Mouse (Mus musculus) midbrain, embryonic 14.5 days (tissue): ENCODE data around the gene Exosc10. TPM values are rescaled to one million over a fixed set of nuclear protein-coding genes. Genes with fewer than 3 reads are reported as not detected.
A peak's percentile ranks its signal among the peaks of the same experiment; 100 is the strongest.

Source experiments
- ATAC-seq: fragments of 200-750 bp; cut with Nextera tagmentation; 2 replicates; pipeline ENCODE4 v1.8.0; 2017; ENCODE audit warnings: moderate number of reproducible peaks, moderate library complexity; ENCODE audit not compliant: low FRiP score, low TSS enrichment
- DNase-seq: peaks from one replicate; pipeline ENCODE4 v3.0.0-alpha.2; 2015
- H3K27ac ChIP-seq: fragments of 300-500 bp; sonication (generic); replicated peaks from 2 replicates; pipeline ENCODE4 v1.5.1; 2014; ENCODE audit warnings: mild to moderate bottlenecking, low read depth, low read length, moderate library complexity
- H3K27me3 ChIP-seq: fragments of 300-500 bp; sonication (generic); 2 replicates; pipeline ENCODE4 v1.6.1; 2014; ENCODE audit warnings: low read length, control low read depth, mixed read lengths; ENCODE audit not compliant: control insufficient read depth, insufficient read depth
- H3K36me3 ChIP-seq: fragments of 300-500 bp; sonication (generic); 2 replicates; pipeline ENCODE4 v1.6.1; 2014; ENCODE audit warnings: low read length, control low read depth; ENCODE audit not compliant: control insufficient read depth, insufficient read depth
- H3K4me1 ChIP-seq: fragments of 300-500 bp; sonication (generic); 2 replicates; pipeline ENCODE4 v1.6.1; 2014; ENCODE audit warnings: mild to moderate bottlenecking, antibody characterized with exemption, low read length, control low read depth; ENCODE audit not compliant: control insufficient read depth, insufficient read depth
- H3K4me2 ChIP-seq: fragments of 300-500 bp; sonication (generic); 2 replicates; pipeline ENCODE4 v1.6.1; 2014; ENCODE audit warnings: mild to moderate bottlenecking, low read length, moderate library complexity
- H3K4me3 ChIP-seq: fragments of 300-500 bp; sonication (generic); replicated peaks from 2 replicates; pipeline ENCODE4 v1.5.1; 2014; ENCODE audit warnings: low read depth, low read length
- H3K9ac ChIP-seq: fragments of 300-500 bp; sonication (generic); replicated peaks from 2 replicates; pipeline ENCODE4 v1.6.1; 2014; ENCODE audit warnings: mild to moderate bottlenecking, low read length, moderate library complexity
- H3K9me3 ChIP-seq: fragments of 300-500 bp; sonication (generic); 2 replicates; pipeline ENCODE4 v1.6.1; 2016; ENCODE audit warnings: low read length, control low read depth, mixed read lengths; ENCODE audit not compliant: control insufficient read depth
- WGBS: fragments of 180-500 bp; shearing (Covaris S2); extraction: QIAGEN DNeasy Blood & Tissue Kit; methylation state at CpG from one replicate; pipeline ENCODE4 v1.1.7; 2014; 5-methylcytosine and 5-hydroxymethylcytosine counted together
- polyA plus RNA-seq: library from polyadenylated mRNA; unstranded; fragments of >200 nt; fragmentation: Nextera tagmentation; extraction: Ambion mirVana; gene quantifications from 2 replicates; pipeline ENCODE4 v1.2.1, GENCODE M21; 2014

Exosc10 gene
- polyA plus RNA-seq, 1 experiment from 2014 or later: 93.2 TPM

DNA sequence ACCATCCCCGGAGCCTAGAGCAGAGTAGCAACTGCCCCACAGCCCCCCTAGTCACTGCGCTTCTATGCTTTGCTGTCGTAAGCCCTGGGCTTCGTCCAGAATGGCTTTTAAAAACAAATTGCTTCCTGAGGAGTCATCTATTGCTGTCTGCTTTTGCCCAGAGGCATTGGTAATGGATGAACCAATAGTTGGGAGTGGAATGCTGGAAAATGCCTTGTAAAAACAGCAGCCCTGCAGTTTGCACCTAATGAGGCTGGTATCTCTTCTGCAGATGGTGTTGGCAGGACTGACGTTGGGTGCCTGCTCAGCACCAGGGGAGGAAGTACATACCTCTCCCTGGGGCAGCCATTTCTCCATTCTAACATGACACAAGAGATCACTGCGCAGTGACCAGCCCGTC, 34.7 kb upstream of the Exosc10 start:
- WGBS: 91% methylated on average over 7 of the region's 7 CpGs
- H3K9me3 ChIP-seq: no peaks in the 10 kb centered on the region
- H3K27ac ChIP-seq: no peak overlapping the region
- no peak overlapping the region for H3K9ac ChIP-seq
- DNase-seq (no peak), ATAC-seq (no peak)
- H3K36me3 ChIP-seq: peaks cover 92% of the 10 kb centered on the region
- no peaks in the 10 kb centered on the region for H3K27me3 ChIP-seq
- peaks cover 3% of the 10 kb centered on the region; the same call in 1 of the 2 replicates for H3K4me1 ChIP-seq
- no peak overlapping the region for H3K4me3 ChIP-seq
- no peak overlapping the region for H3K4me2 ChIP-seq

DNA sequence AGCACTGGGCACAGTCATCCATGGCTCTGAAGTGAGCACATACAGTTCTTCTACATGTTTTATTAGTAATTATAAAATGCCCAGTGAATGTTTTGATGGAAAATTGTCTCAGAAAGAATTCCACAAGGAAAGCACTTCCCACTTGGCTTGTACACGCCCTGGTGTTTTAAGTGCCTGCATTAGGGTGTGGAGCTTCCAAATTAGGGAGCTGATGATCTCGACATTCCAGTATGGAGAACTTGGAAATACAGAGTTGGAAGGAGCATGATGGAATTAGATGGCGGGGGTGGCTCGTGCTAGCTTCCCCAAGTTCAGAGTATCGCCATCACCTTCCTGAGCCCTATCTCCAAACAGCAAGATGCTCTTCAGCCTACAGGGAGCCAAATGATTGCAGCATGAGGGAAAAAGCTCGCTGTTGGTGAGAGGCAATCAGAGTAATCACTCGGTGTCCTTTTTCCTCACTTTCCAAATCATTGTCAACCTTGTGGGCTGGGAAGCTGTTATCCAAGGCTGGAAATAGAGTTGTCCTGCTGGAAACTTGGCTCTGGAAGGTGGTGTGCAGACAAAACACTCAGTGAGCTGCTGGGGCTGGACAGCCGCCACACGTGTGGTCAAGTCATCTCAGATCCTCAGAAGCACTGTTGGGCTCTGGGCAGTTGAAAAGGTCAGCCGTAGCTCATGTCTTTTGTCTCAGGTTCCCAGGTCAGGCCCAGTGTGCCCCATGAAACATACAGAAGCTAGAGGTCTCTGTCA, 30.9 kb upstream of the Exosc10 start:
- no peak overlapping the region for H3K9ac ChIP-seq
- no peaks in the 10 kb centered on the region for H3K27me3 ChIP-seq
- no peaks in the 10 kb centered on the region for H3K4me1 ChIP-seq
- H3K4me3 ChIP-seq: no peak overlapping the region
- H3K9me3 ChIP-seq: no peaks in the 10 kb centered on the region
- H3K36me3 ChIP-seq: peaks cover 94% of the 10 kb centered on the region
- WGBS: 94% methylated on average over 10 of the region's 10 CpGs
- DNase-seq (no peak), ATAC-seq (no peak)
- H3K4me2 ChIP-seq: no peak overlapping the region
- no peak overlapping the region for H3K27ac ChIP-seq

DNA sequence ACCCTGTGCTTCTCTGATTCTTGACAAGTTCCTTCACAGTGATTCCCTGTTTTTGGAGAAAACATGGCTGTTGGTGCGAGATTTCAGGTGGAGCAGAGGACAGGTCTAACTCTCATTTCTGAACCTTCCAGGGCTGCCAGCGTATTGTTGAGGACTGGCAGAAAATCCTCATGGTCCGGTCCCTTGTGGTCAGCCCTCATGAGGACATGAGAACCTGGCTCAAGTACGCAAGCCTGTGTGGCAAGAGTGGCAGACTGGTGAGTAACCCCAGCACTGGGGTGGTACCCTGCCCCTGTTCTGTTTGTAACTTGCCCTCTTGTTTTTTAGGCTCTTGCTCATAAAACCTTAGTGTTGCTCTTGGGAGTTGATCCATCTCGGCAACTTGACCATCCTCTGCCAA, 27.9 kb upstream of the Exosc10 start:
- H3K27me3 ChIP-seq: no peaks in the 10 kb centered on the region
- DNase-seq: no peak
- ATAC-seq: no peak
- 95% methylated on average over 5 of the region's 5 CpGs for WGBS
- H3K36me3 ChIP-seq: peaks cover 95% of the 10 kb centered on the region
- H3K4me1 ChIP-seq: no peaks in the 10 kb centered on the region
- H3K4me2 ChIP-seq: no peak overlapping the region
- H3K27ac ChIP-seq: no peak overlapping the region
- no peaks in the 10 kb centered on the region for H3K9me3 ChIP-seq
- no peak overlapping the region for H3K4me3 ChIP-seq
- no peak overlapping the region for H3K9ac ChIP-seq

DNA sequence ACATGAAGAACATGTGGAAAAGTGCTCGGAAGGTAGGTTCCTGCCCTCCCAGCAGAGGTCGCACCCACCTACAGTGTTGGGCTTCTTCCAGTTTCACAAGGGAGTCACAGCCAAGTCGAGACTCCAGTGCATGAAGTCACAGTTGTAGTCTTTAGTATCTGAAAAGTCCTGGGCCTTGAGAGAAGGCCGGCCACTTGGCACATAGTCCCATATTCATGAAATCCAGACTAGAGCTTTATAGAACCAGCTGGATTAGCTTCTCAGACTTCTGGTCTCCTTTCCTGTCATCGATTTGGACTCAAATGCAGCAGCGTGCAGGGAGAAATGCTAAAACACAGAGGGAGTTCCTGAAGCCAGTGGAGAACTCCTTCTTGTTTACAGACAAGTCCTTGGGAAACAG, 27.5 kb upstream of the Exosc10 start:
- no peaks in the 10 kb centered on the region for H3K9me3 ChIP-seq
- H3K4me3 ChIP-seq: no peak overlapping the region
- WGBS: 89% methylated on average over 6 of the region's 6 CpGs
- no peak overlapping the region for H3K27ac ChIP-seq
- H3K9ac ChIP-seq: no peak overlapping the region
- no peak for DNase-seq
- no peaks in the 10 kb centered on the region for H3K27me3 ChIP-seq
- H3K36me3 ChIP-seq: peaks cover 95% of the 10 kb centered on the region
- H3K4me1 ChIP-seq: no peaks in the 10 kb centered on the region
- no peak overlapping the region for H3K4me2 ChIP-seq
- ATAC-seq: no peak

DNA sequence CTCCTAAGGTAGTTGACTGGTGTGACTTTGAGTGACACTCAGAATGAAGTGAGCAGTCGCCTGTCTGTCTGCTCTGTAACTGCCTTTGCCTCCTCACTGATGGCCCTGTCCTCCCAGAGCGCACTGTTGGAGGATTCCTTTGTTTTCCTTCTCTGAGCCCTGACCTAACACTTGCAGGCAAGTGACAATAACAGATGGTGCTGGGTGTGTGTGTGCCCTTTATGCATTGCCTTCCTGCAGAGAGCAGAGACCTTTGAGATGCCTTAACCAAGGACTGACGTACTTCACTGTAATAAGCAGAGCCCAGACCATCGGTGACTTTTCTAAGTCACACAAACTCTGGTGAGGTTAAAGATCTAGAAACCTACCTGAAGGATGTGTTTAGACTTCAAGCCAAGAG, 26.9 kb upstream of the Exosc10 start:
- ATAC-seq: no peak
- no peak for DNase-seq
- Histone ChIP-seq H3K4me3 (no peak overlapping the region), H3K4me1 (no peaks in the 10 kb centered on the region), H3K9me3 (no peaks in the 10 kb centered on the region), H3K27ac (no peak overlapping the region), H3K9ac (no peak overlapping the region), H3K36me3 (peaks cover 95% of the 10 kb centered on the region), H3K4me2 (no peak overlapping the region), H3K27me3 (no peaks in the 10 kb centered on the region)
- 82% methylated on average over 4 of the region's 4 CpGs for WGBS

DNA sequence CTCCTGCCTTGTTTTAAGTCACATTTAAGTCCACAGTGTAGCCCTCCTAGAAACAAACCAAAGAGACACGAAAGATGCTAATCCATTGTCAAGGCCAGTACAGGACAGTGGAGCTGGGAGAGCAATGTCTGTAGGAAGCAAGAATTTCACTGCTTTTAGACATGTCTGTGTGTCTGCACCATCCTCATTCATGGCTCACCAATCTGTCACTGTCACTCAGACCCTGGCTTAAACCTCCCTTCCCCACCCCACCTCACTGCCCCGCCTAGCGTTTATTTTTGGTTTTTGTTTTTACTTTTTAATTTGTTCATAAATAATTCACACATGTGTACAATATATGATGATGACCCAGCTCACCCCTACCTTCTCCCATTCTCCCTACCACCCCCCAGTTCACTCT, 25.7 kb upstream of the Exosc10 start:
- WGBS: 90% methylated on average over 3 of the region's 3 CpGs
- H3K36me3 ChIP-seq: peaks cover 95% of the 10 kb centered on the region
- no peaks in the 10 kb centered on the region for H3K9me3 ChIP-seq
- no peak overlapping the region for H3K27ac ChIP-seq
- H3K4me3 ChIP-seq: no peak overlapping the region
- H3K27me3 ChIP-seq: no peaks in the 10 kb centered on the region
- H3K9ac ChIP-seq: no peak overlapping the region
- H3K4me2 ChIP-seq: no peak overlapping the region
- no peak for DNase-seq
- ATAC-seq: no peak
- H3K4me1 ChIP-seq: no peaks in the 10 kb centered on the region

DNA sequence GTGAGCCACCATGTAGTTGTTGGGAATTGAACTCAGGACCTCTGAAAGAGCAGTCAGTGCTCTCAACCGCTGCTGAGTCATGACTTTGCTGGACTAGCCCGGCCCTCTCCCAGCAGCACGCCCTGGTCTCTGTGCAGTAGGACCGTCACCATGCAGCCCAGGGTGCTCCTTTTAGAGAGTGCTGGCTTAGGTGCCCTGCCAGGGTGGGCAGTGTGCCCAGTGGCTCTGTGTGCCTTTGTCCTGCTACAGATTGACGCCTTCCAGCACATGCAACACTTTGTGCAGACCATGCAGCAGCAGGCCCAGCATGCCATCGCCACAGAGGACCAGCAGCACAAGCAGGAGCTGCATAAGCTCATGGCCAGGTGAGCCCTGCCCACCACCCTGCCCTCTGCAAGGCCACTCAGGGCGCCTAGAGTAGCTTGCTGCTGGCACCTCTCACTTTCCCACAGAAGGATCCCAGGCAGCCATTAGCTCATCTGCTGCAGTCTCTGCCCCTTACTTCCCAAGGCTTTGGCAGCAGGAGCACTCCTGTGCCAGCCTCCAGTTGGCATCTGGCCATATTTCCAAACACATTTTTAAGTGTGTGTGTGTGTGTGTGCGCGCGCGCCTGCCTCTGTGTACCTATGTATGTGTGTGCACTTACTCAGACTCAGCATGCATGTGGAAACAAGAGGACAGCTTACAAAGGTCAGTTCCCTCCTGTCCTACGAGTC, 24.5 kb upstream of the Exosc10 start:
- Histone ChIP-seq H3K4me1 (no peaks in the 10 kb centered on the region), H3K4me3 (no peak overlapping the region), H3K9me3 (no peaks in the 10 kb centered on the region), H3K36me3 (peaks cover 97% of the 10 kb centered on the region), H3K27ac (no peak overlapping the region), H3K9ac (no peak overlapping the region), H3K27me3 (no peaks in the 10 kb centered on the region), H3K4me2 (no peak overlapping the region)
- no peak for ATAC-seq
- DNase-seq: peak; percentile 23
- 90% methylated on average over 12 of the region's 12 CpGs for WGBS

DNA sequence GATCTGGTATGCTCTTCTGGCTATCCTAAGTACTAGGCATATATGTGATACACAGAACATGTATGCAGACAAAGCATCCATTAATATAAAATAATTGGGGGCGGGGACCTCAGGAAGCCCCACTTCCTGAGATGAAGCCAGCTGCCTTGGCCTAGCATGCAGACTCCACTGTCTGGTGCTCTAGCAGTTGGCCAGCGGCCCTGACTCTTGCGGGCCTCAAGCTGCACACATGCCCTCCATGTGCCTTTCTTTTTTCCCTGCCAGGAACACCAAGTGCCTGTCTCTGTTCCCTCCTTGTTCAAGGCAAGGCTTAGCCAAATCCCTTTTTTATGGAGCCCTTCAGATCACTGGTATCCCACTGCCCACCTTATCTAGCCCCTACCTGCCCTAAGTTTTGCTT, 22.4 kb upstream of the Exosc10 start:
- ATAC-seq (no peak), DNase-seq (no peak)
- Histone ChIP-seq H3K9ac (no peak overlapping the region), H3K36me3 (peaks cover 100% of the 10 kb centered on the region), H3K9me3 (no peaks in the 10 kb centered on the region), H3K4me1 (no peaks in the 10 kb centered on the region), H3K4me2 (no peak overlapping the region), H3K4me3 (no peak overlapping the region), H3K27ac (no peak overlapping the region), H3K27me3 (no peaks in the 10 kb centered on the region)
- 94% methylated on average over 3 of the region's 3 CpGs for WGBS

DNA sequence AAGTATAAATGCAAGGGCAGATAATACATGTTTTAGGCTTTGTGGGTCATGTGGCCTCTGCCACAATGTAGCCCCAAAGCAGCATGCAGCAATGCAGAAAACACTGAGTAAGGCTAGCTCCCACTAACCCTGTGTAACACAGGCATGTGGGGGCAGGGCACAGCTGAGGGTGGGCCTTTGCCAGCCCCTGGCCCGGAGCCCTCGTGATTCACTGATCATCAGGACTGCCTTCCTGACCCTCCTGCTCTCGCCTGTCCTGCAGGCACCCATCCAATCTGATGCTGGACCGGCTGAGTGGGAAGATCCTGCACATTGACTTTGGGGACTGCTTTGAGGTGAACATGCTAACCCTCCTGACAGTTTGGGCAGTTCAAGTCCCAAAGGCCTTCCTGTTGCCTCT, 9.1 kb upstream of the Exosc10 start:
- Histone ChIP-seq H3K4me1 (no peaks in the 10 kb centered on the region), H3K4me2 (no peak overlapping the region), H3K27ac (no peak overlapping the region), H3K9ac (no peak overlapping the region), H3K4me3 (no peak overlapping the region), H3K36me3 (peaks cover 98% of the 10 kb centered on the region), H3K9me3 (no peaks in the 10 kb centered on the region), H3K27me3 (no peaks in the 10 kb centered on the region)
- DNase-seq (no peak), ATAC-seq (no peak)
- WGBS: 90% methylated on average over 4 of the region's 4 CpGs
